11 mouse cellular contexts compared by ENCODE assay signal in the genomic region with DNA sequence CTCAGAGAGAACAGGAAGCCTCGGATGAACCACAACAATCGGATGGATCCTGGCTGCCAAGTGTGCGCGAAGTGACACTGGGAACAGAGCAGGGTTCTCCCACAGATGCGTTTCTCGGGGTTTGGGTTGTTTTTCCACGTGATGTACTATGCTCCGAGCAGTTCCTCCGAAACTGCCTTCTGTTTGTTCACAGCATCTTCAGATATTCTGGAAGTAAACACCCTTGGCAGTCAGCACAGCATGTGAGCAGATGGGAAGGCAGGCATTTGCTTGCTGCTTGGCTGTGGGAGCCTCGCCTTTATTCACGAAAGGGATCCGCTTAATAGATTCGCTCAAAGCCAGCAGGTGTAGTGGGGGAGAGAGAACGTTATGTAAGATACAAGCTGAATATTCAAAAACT. TPM values are rescaled to one million over a fixed set of nuclear protein-coding genes. Genes with fewer than 3 reads are reported as not detected.
DNase-seq lines count a peak whose midpoint lies in the region; ATAC-seq lines count a peak whose summit lies in the region.
"Had no signal": no experiment of that assay in that cellular context is flagged by ENCODE, and none has a peak within 500 bp of the region (broad histone marks: within the 10 kb centered on the region; RNA-seq: fewer than 3 reads in every experiment).

No protein-coding gene starts in this region.

- 0 out of 2 replicates have a peak, but pooled peaks cover 4% of the 10 kb centered on the region for H3K9me3 ChIP-seq in hindbrain, embryonic 15.5 days
- peaks cover 12% of the 10 kb centered on the region for H3K9me3 ChIP-seq in hindbrain, embryonic 10.5 days

- no peak for DNase-seq in hindbrain, embryonic 10.5 days (ENCODE audit: low spot score)
- peak; percentile 42 to 57 for DNase-seq in cerebellum, postnatal 14 days
- peak; percentile 84 for DNase-seq in layer of hippocampus, adult 9-11 months
- DNase-seq in right cerebral cortex, postnatal 10 days (ENCODE audit: low spot score in 2 of 2), result peak; percentile 72 to 85
- no peak for DNase-seq in spleen, postnatal 4 days (ENCODE audit: low spot score in 2 of 2)
- no peak for DNase-seq in adrenal gland, postnatal 36 days
- no peak for DNase-seq in urinary bladder, adult 2 months (ENCODE audit: low spot score)
- DNase-seq: kidney, adult 8-10 months; liver, embryonic 13.5 days had no signal

- H3K4me2 ChIP-seq in hindbrain, embryonic 15.5 days, result peak overlapping the region; percentile 3; the same call in 1 of the 2 replicates
- H3K4me2 ChIP-seq: liver, embryonic 13.5 days had no signal

- WGBS in hindbrain, embryonic 15.5 days, result 57% methylated on average over 14 of the region's 14 CpGs
- WGBS in hindbrain, embryonic 10.5 days, result 74% methylated on average over 14 of the region's 14 CpGs

- no peaks in the 10 kb centered on the region for H3K27me3 ChIP-seq in hindbrain, embryonic 15.5 days
- no peaks in the 10 kb centered on the region for H3K27me3 ChIP-seq in hindbrain, embryonic 10.5 days (ENCODE audit: insufficient read depth, poor library complexity, severe bottlenecking)
- H3K27me3 ChIP-seq: liver, embryonic 13.5 days had no signal

- H3K36me3 ChIP-seq in hindbrain, embryonic 15.5 days, result no peaks in the 10 kb centered on the region
- H3K36me3 ChIP-seq in hindbrain, embryonic 10.5 days, result no peaks in the 10 kb centered on the region
- H3K36me3 ChIP-seq: liver, embryonic 13.5 days; midbrain, embryonic 10.5 days had no signal

- no peak overlapping the region for H3K4me3 ChIP-seq in hindbrain, embryonic 15.5 days
- no peak overlapping the region for H3K4me3 ChIP-seq in hindbrain, embryonic 10.5 days
- H3K4me3 ChIP-seq: liver, embryonic 13.5 days; midbrain, embryonic 10.5 days had no signal

- ATAC-seq in hindbrain, embryonic 15.5 days (ENCODE audit: low FRiP score, low read depth), result no peak

- no peaks in the 10 kb centered on the region for H3K4me1 ChIP-seq in hindbrain, embryonic 15.5 days (replicated peaks)
- H3K4me1 ChIP-seq in hindbrain, embryonic 10.5 days (replicated peaks), result peaks cover 6% of the 10 kb centered on the region; the same call in 1 of the 2 replicates
- H3K4me1 ChIP-seq: liver, embryonic 13.5 days; midbrain, embryonic 10.5 days had no signal

- H3K9ac ChIP-seq in hindbrain, embryonic 15.5 days, result no peak overlapping the region
- H3K9ac ChIP-seq: liver, embryonic 13.5 days had no signal

- no peak overlapping the region for H3K27ac ChIP-seq in hindbrain, embryonic 15.5 days (replicated peaks)
- no peak overlapping the region for H3K27ac ChIP-seq in hindbrain, embryonic 10.5 days
- H3K27ac ChIP-seq: liver, embryonic 13.5 days; midbrain, embryonic 10.5 days had no signal

RNA-seq across cellular contexts. Expression of a gene that starts 53.0 kb away (rescaled TPM):
- 1.6 and 2.5 TPM in 2 replicates for polyA plus RNA-seq in hindbrain, embryonic 15.5 days (2015; fragmentation: Nextera tagmentation; extraction: Ambion mirVana)
- polyA plus RNA-seq in hindbrain, embryonic 10.5 days (2016; fragmentation: Nextera tagmentation; extraction: Ambion mirVana), result 0.56 and 2.0 TPM in 2 replicates
- total RNA-seq in adrenal gland, postnatal 36 days (2021), result 1 to 10 TPM in 1 of 2 experiments, under 1 TPM in 1; 0.63 to 1.6 TPM
- polyA plus RNA-seq in urinary bladder, adult 2 months (2012; rRNA removed), result 1.1 and 1.2 TPM in 2 replicates

Comparison
In these comparisons a context has a peak if more than half of its experiments do, and no peak if none do; other contexts are left out.
1. DNase-seq: peak in cerebellum, postnatal 14 days (2 of 2), layer of hippocampus, adult 9-11 months (single experiment) and right cerebral cortex, postnatal 10 days (2 of 2); none in hindbrain, embryonic 10.5 days (single experiment), spleen, postnatal 4 days (0 of 2), adrenal gland, postnatal 36 days (0 of 2) and urinary bladder, adult 2 months (single experiment).